ENCODE assay signal across 20 mouse cellular contexts in the genomic region with DNA sequence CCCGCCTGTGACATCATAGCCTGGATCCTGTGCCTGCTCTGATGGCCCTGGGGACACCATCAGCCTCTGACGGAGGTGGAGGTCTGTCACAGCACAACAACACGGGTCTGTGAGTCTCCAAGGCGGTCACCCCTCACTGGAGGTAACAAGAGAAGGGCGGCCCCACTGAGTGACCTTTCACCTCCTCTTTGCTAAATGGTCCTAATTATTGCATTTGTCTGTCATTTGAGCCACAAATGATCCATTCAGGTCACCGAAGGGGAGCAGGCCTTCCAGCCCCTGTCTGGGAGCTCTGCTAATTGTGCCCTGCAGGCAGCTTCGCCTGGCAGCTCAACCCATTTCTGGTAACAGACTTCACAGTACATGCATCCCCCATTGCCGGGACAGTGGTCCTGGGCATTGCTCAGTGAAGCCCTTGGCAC.
DNase-seq lines count a peak whose midpoint lies in the region; ATAC-seq and TF ChIP-seq lines count a peak whose summit lies in the region.
"Had no signal": no experiment of that assay in that cellular context is flagged by ENCODE, and none has a peak within 500 bp of the region (broad histone marks: within the 10 kb centered on the region; RNA-seq: fewer than 3 reads in every experiment).

No protein-coding gene starts in this region.

- WGBS in lung, embryonic 14.5 days: 49% methylated on average over 8 of the region's 8 CpGs
- WGBS in lung, postnatal 0 days: 66% methylated on average over 8 of the region's 8 CpGs
- 6% methylated on average over 8 of the region's 8 CpGs for WGBS in forebrain, embryonic 12.5 days
- 26% methylated on average over 8 of the region's 8 CpGs for WGBS in cerebellum, adult 2 months

- no peak overlapping the region for H3K27ac ChIP-seq in lung, embryonic 14.5 days (ENCODE audit: low read depth)
- no peak overlapping the region for H3K27ac ChIP-seq in lung, postnatal 0 days (ENCODE audit: low read length)
- H3K27ac ChIP-seq in forebrain, embryonic 12.5 days: 0 out of 2 replicates have a peak overlapping the region, but pooled peaks have one; percentile 19
- no peak overlapping the region for H3K27ac ChIP-seq in cerebellum, adult 2 months (ENCODE audit: insufficient read depth, low read length)
- H3K27ac ChIP-seq: hindbrain, embryonic 12.5 days; intestine, embryonic 15.5 days; midbrain, embryonic 13.5 days had no signal

- TF ChIP-seq CTCF in lung, embryonic 14.5 days (IDR thresholded peaks at IDR 0.05; ENCODE audit: low read depth): no peak
- no peak for TF ChIP-seq CTCF in lung, postnatal 0 days (IDR thresholded peaks at IDR 0.05)
- no peak for TF ChIP-seq CTCF in cerebellum, adult 2 months (IDR thresholded peaks at IDR 0.05; ENCODE audit: borderline replicate concordance, insufficient read depth, low read depth, low read length)

- TF ChIP-seq EP300 in lung, postnatal 0 days (IDR thresholded peaks at IDR 0.05): no peak

- H3K27me3 ChIP-seq in lung, embryonic 14.5 days (ENCODE audit: insufficient read depth, low read length): no peaks in the 10 kb centered on the region
- no peaks in the 10 kb centered on the region for H3K27me3 ChIP-seq in lung, postnatal 0 days (replicated peaks; ENCODE audit: insufficient read depth, low read length)
- peaks cover 85% of the 10 kb centered on the region for H3K27me3 ChIP-seq in forebrain, embryonic 12.5 days
- no peaks in the 10 kb centered on the region for H3K27me3 ChIP-seq in cerebellum, adult 2 months (ENCODE audit: control insufficient read depth, insufficient read depth, low read length)
- H3K27me3 ChIP-seq: intestine, embryonic 15.5 days had no signal

- H3K4me2 ChIP-seq in lung, embryonic 14.5 days: no peak overlapping the region
- no peak overlapping the region for H3K4me2 ChIP-seq in lung, postnatal 0 days (replicated peaks; ENCODE audit: low read depth, low read length)
- H3K4me2 ChIP-seq in forebrain, embryonic 12.5 days: no peak overlapping the region
- H3K4me2 ChIP-seq: hindbrain, embryonic 12.5 days; intestine, embryonic 15.5 days; midbrain, embryonic 13.5 days had no signal

- H3K36me3 ChIP-seq in lung, embryonic 14.5 days (ENCODE audit: insufficient read depth): no peaks in the 10 kb centered on the region
- H3K36me3 ChIP-seq in lung, postnatal 0 days (ENCODE audit: insufficient read depth, low read length): no peaks in the 10 kb centered on the region
- no peaks in the 10 kb centered on the region for H3K36me3 ChIP-seq in forebrain, embryonic 12.5 days (replicated peaks)
- H3K36me3 ChIP-seq: hindbrain, embryonic 12.5 days; intestine, embryonic 15.5 days; midbrain, embryonic 13.5 days had no signal

- DNase-seq in lung, embryonic 14.5 days: no peak
- no peak for DNase-seq in lung, postnatal 0 days (ENCODE audit: low spot score)
- DNase-seq in embryo, embryonic 11 days: peak; percentile 70
- peak; percentile 68 for DNase-seq in mesoderm, embryonic 11.5 days (ENCODE audit: low read depth, low spot score)
- no peak for DNase-seq in B cell, adult 2 months
- DNase-seq in frontal cortex, postnatal 10 days (ENCODE audit: low spot score in 2 of 2): no peak
- no peak for DNase-seq in cerebellum, adult 2 months
- DNase-seq: adrenal gland, adult 2 months; cerebellum, adult 11-12 months; heart, adult 11 months; kidney, postnatal 4 days; lung, adult 18-20 months; lung, postnatal 4 days; right cerebral cortex, adult 18-20 months had no signal

- no peak overlapping the region for H3K4me3 ChIP-seq in lung, embryonic 14.5 days (ENCODE audit: low read depth, low read length)
- H3K4me3 ChIP-seq in lung, postnatal 0 days (ENCODE audit: low read depth, low read length): no peak overlapping the region
- no peak overlapping the region for H3K4me3 ChIP-seq in forebrain, embryonic 12.5 days (replicated peaks)
- H3K4me3 ChIP-seq in cerebellum, adult 2 months (replicated peaks; ENCODE audit: insufficient read depth, low read depth, low read length): no peak overlapping the region
- H3K4me3 ChIP-seq: hindbrain, embryonic 12.5 days; intestine, embryonic 15.5 days; midbrain, embryonic 13.5 days; myocyte had no signal

- ATAC-seq in lung, embryonic 14.5 days (ENCODE audit: insufficient read depth): peak; percentile 24; the same call in 1 of the 2 replicates
- ATAC-seq in lung, postnatal 0 days: no peak
- no peak for ATAC-seq in forebrain, embryonic 12.5 days (ENCODE audit: low FRiP score)
- ATAC-seq: CD4-positive, CD25-positive, alpha-beta regulatory T cell, adult 4 months; intestine, embryonic 15.5 days; midbrain, embryonic 13.5 days had no signal

- no peaks in the 10 kb centered on the region for H3K4me1 ChIP-seq in lung, embryonic 14.5 days (ENCODE audit: insufficient read depth)
- no peaks in the 10 kb centered on the region for H3K4me1 ChIP-seq in lung, postnatal 0 days (ENCODE audit: insufficient read depth, low read depth, low read length)
- H3K4me1 ChIP-seq in forebrain, embryonic 12.5 days: peaks cover 17% of the 10 kb centered on the region
- H3K4me1 ChIP-seq in cerebellum, adult 2 months (ENCODE audit: control insufficient read depth, insufficient read depth, low read length): no peaks in the 10 kb centered on the region

- no peak overlapping the region for H3K9ac ChIP-seq in lung, embryonic 14.5 days
- no peak overlapping the region for H3K9ac ChIP-seq in lung, postnatal 0 days (replicated peaks; ENCODE audit: low read depth)
- no peak overlapping the region for H3K9ac ChIP-seq in forebrain, embryonic 12.5 days
- H3K9ac ChIP-seq: hindbrain, embryonic 12.5 days; intestine, embryonic 15.5 days; midbrain, embryonic 13.5 days had no signal

- TF ChIP-seq POLR2A in cerebellum, adult 2 months (IDR thresholded peaks at IDR 0.05; ENCODE audit: borderline replicate concordance, insufficient read depth, low read length): no peak

- H3K9me3 ChIP-seq in lung, embryonic 14.5 days (ENCODE audit: low read depth, low read length): no peaks in the 10 kb centered on the region
- H3K9me3 ChIP-seq in lung, postnatal 0 days (ENCODE audit: low read length): no peaks in the 10 kb centered on the region
- no peaks in the 10 kb centered on the region for H3K9me3 ChIP-seq in forebrain, embryonic 12.5 days
- H3K9me3 ChIP-seq: hindbrain, embryonic 12.5 days; intestine, embryonic 15.5 days; midbrain, embryonic 13.5 days had no signal

Comparison
In these comparisons a context has a peak if more than half of its experiments do, and no peak if none do; other contexts are left out.
1. DNase-seq: peak in embryo, embryonic 11 days (single experiment) and mesoderm, embryonic 11.5 days (single experiment); none in lung, embryonic 14.5 days (single experiment), lung, postnatal 0 days (single experiment), B cell, adult 2 months (0 of 2), frontal cortex, postnatal 10 days (0 of 2) and cerebellum, adult 2 months (0 of 2).